Mouse (Mus musculus): ENCODE results near the gene Sgcd.

Sgcd gene

GRCm38 (mm10) chr11:47139867-47140266, 848.9 kb downstream of the Sgcd start:
- DNase-seq (ENCODE audit: low spot score in 2 of 2), result no peak

DNA sequence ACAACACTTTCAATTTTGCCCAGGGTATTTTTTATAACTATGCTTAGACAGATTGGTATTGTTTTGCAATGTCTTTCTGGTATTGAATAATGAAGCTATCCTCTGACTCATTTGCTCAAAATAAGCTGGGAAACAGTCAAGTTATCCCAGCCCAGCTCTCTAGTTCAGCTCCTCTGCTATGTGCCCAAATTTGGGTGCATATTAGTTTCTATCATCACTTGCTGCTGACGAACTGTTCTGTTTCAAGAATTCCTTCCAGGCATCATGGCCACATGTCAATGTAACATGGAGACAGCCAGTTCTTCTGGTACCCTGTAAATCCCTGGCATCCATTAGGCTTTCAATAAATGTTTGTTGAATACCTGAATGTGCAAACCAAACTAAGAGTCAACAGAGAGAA, 849.5 kb downstream of the Sgcd start:
- no peak for DNase-seq (ENCODE audit: low spot score in 2 of 2)

- DNase-seq (ENCODE audit: low spot score in 2 of 2), result no peak
Observed at GRCm38 (mm10) chr11:47132410-47132809, 856.4 kb downstream of the Sgcd start.

DNA sequence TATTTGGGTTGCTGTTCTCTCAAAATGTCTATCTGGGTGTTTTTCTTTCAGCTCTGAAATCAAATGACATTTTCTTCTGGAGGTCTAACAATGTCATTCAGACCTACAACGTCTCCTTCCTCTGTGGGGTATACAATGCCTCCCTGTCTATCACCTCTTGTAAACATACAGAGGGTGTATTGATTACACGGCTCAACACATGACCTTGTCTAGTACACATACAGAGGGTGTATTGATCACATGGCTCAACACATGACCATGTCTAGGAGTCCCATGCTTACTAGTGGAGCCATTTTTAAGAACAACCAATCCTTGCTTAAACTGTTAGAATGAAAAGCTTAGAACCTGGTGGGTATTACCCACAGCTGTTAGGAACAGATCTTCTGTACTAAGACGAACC, 858.3 kb downstream of the Sgcd start:
- DNase-seq (ENCODE audit: low spot score in 2 of 2), result no peak

GRCm38 (mm10) chr11:47129992-47130391, 858.8 kb downstream of the Sgcd start:
- DNase-seq (ENCODE audit: low spot score in 2 of 2), result no peak

DNA sequence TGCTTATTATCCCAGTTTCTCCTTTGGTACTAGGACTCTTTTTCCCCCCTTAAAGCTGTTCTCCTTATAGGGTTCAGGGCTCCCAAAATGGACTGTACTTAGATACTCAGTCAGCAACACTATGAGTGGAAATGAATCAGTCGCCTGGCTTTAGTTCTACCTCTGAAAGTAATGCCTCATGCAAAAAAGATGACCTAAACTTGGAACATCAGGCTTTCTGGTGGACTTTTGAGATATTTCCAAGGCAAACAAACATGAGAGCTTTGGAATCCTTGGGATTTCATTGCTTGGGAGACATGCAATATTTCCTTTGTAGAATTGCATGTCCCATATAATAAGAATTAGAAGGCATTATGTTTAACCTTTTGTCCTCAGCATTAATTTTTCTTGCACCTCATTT, 859.6 kb downstream of the Sgcd start:
- DNase-seq (ENCODE audit: low spot score in 2 of 2), result no peak

DNA sequence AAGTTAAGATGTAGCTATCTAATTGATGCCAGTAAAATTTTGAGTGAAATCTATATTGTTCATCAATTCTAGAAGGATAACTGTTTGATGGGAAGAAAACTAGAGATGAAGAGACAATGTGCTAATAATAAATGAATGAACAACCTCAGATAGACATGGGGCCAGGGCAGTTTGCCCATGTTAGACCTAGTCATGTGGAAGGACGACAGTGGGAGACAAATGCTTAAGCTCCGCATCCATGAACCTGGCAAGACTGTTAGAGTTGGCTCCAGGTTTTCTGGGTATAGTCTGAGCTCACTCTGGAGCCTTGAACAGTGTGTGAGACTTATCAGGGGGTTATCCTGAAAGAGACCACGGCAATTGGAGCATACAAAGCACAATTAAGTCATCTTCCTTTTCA, 860.4 kb downstream of the Sgcd start:
- DNase-seq (ENCODE audit: low spot score in 2 of 2), result no peak

DNA sequence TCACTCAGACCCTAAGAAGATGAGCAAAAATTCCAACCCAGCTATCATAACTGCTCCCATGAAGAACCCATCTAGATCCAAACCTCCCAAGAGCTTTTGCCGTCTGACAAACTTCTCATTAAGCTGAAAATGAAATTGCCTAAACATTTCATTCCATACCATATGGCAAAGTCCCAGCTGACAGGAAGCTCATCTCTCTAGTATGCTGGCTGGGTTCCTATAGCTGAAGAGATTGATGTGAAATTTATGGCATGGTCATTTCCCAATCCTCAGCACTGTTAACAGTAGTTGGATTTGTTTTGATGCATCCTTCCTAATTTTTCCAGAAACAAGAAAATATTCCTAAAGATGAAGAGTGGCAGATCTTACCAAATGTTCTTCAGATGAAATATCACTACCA, 867.9 kb downstream of the Sgcd start:
- DNase-seq (ENCODE audit: low spot score in 2 of 2), result no peak

DNA sequence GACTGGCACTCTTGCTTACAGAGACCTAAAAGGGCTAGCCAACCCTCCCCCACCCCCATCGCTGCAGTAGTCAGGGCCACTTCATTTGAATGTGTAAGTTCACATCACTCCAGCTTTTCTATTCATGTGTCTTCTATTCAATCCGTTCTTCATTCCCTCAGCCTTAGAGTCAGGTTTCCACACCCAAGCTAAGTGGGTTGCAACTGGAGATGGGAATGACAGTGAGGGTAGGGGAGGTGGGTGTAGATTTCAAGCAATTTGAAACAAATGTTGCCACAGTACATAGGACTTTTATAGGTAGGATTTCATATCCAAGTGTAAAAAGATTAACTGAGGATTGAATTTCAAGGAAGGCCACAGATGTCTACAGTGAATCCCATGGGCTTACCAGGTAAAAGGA, 870.9 kb downstream of the Sgcd start:
- no peak for DNase-seq (ENCODE audit: low spot score in 2 of 2)

- DNase-seq (ENCODE audit: low spot score in 2 of 2), result no peak
Observed at GRCm38 (mm10) chr11:47114366-47114765, 874.4 kb downstream of the Sgcd start.

- DNase-seq (ENCODE audit: low spot score in 2 of 2), result no peak
Observed at GRCm38 (mm10) chr11:47113081-47113480, 875.7 kb downstream of the Sgcd start.

- no peak for DNase-seq (ENCODE audit: low spot score in 2 of 2)
Observed at GRCm38 (mm10) chr11:47110314-47110713, 878.5 kb downstream of the Sgcd start.

- DNase-seq (ENCODE audit: low spot score in 2 of 2), result no peak
Observed at GRCm38 (mm10) chr11:47107661-47108060, 881.1 kb downstream of the Sgcd start.

DNA sequence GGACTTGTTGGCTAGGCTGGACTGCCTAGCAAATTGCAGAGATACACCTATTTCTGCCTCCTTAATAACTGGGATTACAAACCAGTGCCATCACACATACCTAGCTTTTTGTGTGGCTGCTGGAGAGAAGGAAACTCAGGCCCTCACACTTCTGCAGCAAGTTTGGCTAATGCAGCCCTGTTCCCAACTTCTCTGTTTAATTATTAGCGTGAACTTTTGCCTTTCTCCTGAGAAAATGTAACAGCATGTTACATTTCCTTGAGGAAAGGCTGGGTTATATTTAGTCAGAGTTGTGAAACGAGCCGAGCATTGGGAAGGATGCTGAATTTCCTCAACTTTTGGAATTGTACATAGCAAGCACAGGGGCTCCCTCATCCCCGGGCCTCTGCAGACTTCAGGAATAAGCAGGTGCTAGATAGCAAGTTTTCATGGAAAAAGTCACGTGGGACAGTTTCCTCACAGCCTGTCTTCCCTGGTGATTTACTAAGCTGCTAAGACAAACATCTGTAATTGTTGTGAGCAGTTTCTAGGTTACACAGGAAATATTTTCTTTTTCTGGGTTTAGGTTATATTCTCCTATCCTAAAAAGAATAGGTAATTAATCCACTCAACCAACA, 895.4 kb downstream of the Sgcd start:
- DNase-seq (ENCODE audit: low spot score in 2 of 2), result no peak

DNA sequence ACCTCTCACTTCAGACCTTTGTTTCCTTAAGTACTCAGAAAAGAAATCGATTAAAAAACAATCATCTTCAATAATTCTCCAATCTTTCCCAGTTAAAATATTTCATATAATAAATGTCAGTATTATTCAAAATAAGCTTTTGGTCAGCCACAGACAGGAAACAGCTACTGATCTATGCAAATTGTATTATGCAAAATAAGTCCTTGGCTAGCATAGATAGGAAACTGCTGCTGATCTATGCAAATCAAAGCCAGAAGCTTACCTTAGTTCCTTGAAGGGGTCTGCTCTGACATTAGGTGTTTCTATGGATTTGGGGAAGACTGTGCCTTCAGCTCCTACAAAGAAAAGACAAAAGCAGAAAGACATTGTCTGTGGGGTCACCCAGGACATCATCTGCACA, 906.3 kb downstream of the Sgcd start:
- DNase-seq (ENCODE audit: low spot score in 2 of 2), result no peak

DNA sequence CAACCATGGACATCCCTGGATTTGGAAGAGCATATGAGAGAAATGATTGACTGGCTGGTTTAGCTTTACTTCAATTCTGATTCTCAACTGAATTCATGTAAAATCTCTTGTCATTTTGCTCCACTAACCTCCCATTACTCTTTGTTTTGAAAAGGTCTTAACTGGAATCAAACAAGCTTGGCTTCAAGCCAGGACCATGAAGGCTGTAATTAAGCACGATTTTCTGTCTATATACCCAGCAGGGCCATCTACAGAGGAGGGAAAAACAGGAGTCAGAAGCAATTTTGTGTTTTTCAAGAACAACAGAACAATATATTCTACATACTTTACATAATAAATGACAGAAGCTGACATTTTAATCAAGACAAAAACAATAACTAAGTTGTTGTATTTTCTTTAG, 915.2 kb downstream of the Sgcd start:
- DNase-seq (ENCODE audit: low spot score in 2 of 2), result no peak

DNA sequence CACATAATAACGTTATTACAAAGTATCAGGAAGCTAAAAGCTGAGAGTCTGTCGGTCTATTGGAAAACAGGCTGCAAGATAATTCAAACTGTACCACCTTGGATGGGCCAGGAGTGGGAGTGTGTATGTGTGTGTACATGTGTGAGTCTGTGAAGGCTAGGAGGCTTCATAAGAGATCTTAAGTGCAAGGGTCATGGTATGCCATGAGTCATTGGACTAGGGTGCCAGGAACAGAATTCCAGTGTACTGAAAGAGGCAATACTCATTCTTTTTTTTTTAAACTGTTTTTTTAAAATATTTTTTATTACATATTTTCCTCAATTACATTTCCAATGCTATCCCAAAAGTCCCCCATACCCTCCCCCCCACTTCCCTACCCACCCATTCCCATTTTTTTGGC, 917.6 kb downstream of the Sgcd start:
- DNase-seq (ENCODE audit: low spot score in 2 of 2), result no peak

- no peak for DNase-seq (ENCODE audit: low spot score in 2 of 2)
Observed at GRCm38 (mm10) chr11:47069769-47070384, 918.9 kb downstream of the Sgcd start.

- no peak for DNase-seq (ENCODE audit: low spot score in 2 of 2)
Observed at GRCm38 (mm10) chr11:47063690-47064089, 925.1 kb downstream of the Sgcd start.

- no peak for DNase-seq (ENCODE audit: low spot score in 2 of 2)
Observed at GRCm38 (mm10) chr11:47050390-47050789, 938.4 kb downstream of the Sgcd start.

DNA sequence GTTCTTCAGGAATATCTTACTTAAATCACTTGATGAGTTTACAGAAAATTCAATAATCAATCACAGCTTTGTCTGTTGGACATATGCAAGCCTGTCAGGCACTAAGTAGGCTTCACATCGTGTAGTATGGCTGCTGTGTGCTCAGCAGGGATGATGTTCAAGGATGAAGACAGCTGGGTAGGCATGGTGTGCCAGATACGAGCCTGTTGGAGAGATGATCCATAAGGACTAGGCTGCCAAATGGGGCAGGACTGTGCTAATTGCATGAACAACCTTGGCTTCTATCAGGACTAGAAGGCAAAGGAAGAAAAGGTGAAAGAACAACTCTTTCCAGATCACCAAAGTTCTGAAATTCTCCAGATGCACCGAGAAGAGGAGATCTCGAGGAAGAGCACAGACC, 939.0 kb downstream of the Sgcd start:
- no peak for DNase-seq (ENCODE audit: low spot score in 2 of 2)

GRCm38 (mm10) chr11:47032318-47032717, 956.5 kb downstream of the Sgcd start:
- DNase-seq (ENCODE audit: low spot score in 2 of 2), result no peak

GRCm38 (mm10) chr11:47020874-47021273, 967.9 kb downstream of the Sgcd start:
- no peak for DNase-seq (ENCODE audit: low spot score in 2 of 2)

- no peak for DNase-seq (ENCODE audit: low spot score in 2 of 2)
Observed at GRCm38 (mm10) chr11:47018139-47018538, 970.6 kb downstream of the Sgcd start.
